Comparison of ENCODE assay signal across 9 mouse cellular contexts in genomic region chr13:43094365-43094764, GRCm38 (mm10).
DNase-seq lines count a peak whose midpoint lies in the region; ATAC-seq and TF ChIP-seq lines count a peak whose summit lies in the region.
"Had no signal": no experiment of that assay in that cellular context is flagged by ENCODE, and none has a peak within 500 bp of the region (broad histone marks: within the 10 kb centered on the region; RNA-seq: fewer than 3 reads in every experiment).

No protein-coding gene starts in this region.

- H3K36me3 ChIP-seq in heart, embryonic 14.5 days (ENCODE audit: control insufficient read depth, insufficient read depth, low read length), result no peaks in the 10 kb centered on the region
- H3K36me3 ChIP-seq in limb, embryonic 11.5 days (ENCODE audit: control insufficient read depth, insufficient read depth, low read length), result no peaks in the 10 kb centered on the region

- 40% methylated on average over 7 of the region's 7 CpGs for WGBS in heart, embryonic 14.5 days
- WGBS in limb, embryonic 11.5 days, result 57% methylated on average over 7 of the region's 7 CpGs

- peaks cover 2 to 10% of the 10 kb centered on the region in 2 experiments for H3K4me1 ChIP-seq in heart, embryonic 14.5 days (ENCODE audit: control insufficient read depth in 2 of 2, insufficient read depth in 2 of 2, low read length in 2 of 2)
- no peaks in the 10 kb centered on the region for H3K4me1 ChIP-seq in limb, embryonic 11.5 days (ENCODE audit: control insufficient read depth, insufficient read depth, low read length)

- intact Hi-C loops in left cerebral cortex, postnatal 14 days (cut with DNase I), result loop anchor here (5.0 kb wide), 1 partner anchor 257 kb away; no protein-coding TSS in a partner anchor
- intact Hi-C loops in left cerebral cortex, postnatal 10 days (cut with DNase I), result loop anchor here (10.0 kb wide), 1 partner anchor 260 kb away; no protein-coding TSS in a partner anchor

- H3K27me3 ChIP-seq in Patski, result no peaks in the 10 kb centered on the region
- H3K27me3 ChIP-seq in heart, embryonic 14.5 days (ENCODE audit: control insufficient read depth, insufficient read depth, low read length), result no peaks in the 10 kb centered on the region
- no peaks in the 10 kb centered on the region for H3K27me3 ChIP-seq in limb, embryonic 11.5 days (ENCODE audit: control insufficient read depth, insufficient read depth, low read length)

- no peaks in the 10 kb centered on the region for H3K9me3 ChIP-seq in heart, embryonic 14.5 days (ENCODE audit: control insufficient read depth, low read length)
- H3K9me3 ChIP-seq in limb, embryonic 11.5 days (ENCODE audit: control insufficient read depth, low read length), result no peaks in the 10 kb centered on the region
- H3K9me3 ChIP-seq: megakaryocyte, embryonic 14.5 days had no signal

- peak overlapping the region; percentile 42 for H3K4me2 ChIP-seq in heart, embryonic 14.5 days (ENCODE audit: low read length)
- no peak overlapping the region for H3K4me2 ChIP-seq in limb, embryonic 11.5 days (ENCODE audit: low read depth, severe bottlenecking)

- in situ Hi-C loops in Patski (cut with MboI; ENCODE audit: low pct_unique_long_range_greater_than_20kb), result no loop called here

- POLR2A ChIA-PET in Patski (lab: Charles Lee), result interaction anchor here (0.5 to 0.6 kb wide), 2 partner anchors 19 to 813 kb away, joined by 3 read pairs; no protein-coding TSS in a partner anchor

- peak; percentile 54 to 58 for DNase-seq in left cerebral cortex, postnatal 14 days (ENCODE audit: low spot score in 2 of 2)
- DNase-seq in left cerebral cortex, postnatal 10 days (ENCODE audit: extremely low spot score in 1 of 2, low spot score in 2 of 2), result no peak
- DNase-seq in Patski (ENCODE audit: low read depth, low spot score), result no peak
- DNase-seq in cerebellum, postnatal 10 days, result peak; percentile 81 to 86
- peak; percentile 62 for DNase-seq in limb, embryonic 11.5 days (ENCODE audit: low spot score)
- peak; percentile 24 for DNase-seq in right cerebral cortex, postnatal 14 days
- DNase-seq in gastrocnemius, postnatal 25 days, result no peak

- TF ChIP-seq CTCF in Patski (IDR thresholded peaks at IDR 0.05), result peak; percentile 76

- no peak overlapping the region for H3K27ac ChIP-seq in heart, embryonic 14.5 days (replicated peaks in 1 of 2; ENCODE audit: control insufficient read depth in 1 of 2, insufficient read depth in 1 of 2, low read depth in 2 of 2, low read length in 2 of 2)
- H3K27ac ChIP-seq in limb, embryonic 11.5 days (replicated peaks; ENCODE audit: low read depth, low read length), result no peak overlapping the region

- CTCF ChIA-PET in Patski (lab: Charles Lee), result interaction anchor here (0.7 to 1.6 kb wide), 3 partner anchors 9 to 259 kb away, joined by 3 to 5 read pairs (median 5); no protein-coding TSS in a partner anchor

- no peak overlapping the region for H3K4me3 ChIP-seq in heart, embryonic 14.5 days (ENCODE audit: control insufficient read depth in 1 of 2, insufficient read depth in 1 of 2, low read depth in 1 of 2, low read length in 2 of 2)
- no peak overlapping the region for H3K4me3 ChIP-seq in limb, embryonic 11.5 days (ENCODE audit: low read depth, low read length)

- no peak for ATAC-seq in Patski
- ATAC-seq in heart, embryonic 14.5 days (ENCODE audit: insufficient number of reproducible peaks, insufficient read depth, low FRiP score, low read depth), result no peak
- ATAC-seq in limb, embryonic 11.5 days (ENCODE audit: insufficient number of reproducible peaks, low FRiP score, low TSS enrichment, low read depth), result no peak

- no peak overlapping the region for H3K9ac ChIP-seq in heart, embryonic 14.5 days (ENCODE audit: low read length)
- no peak overlapping the region for H3K9ac ChIP-seq in limb, embryonic 11.5 days (ENCODE audit: low read length)

Comparison
In these comparisons a context has a peak if more than half of its experiments do, and no peak if none do; other contexts are left out.
1. DNase-seq: peak in left cerebral cortex, postnatal 14 days (2 of 2), cerebellum, postnatal 10 days (2 of 2), limb, embryonic 11.5 days (single experiment) and right cerebral cortex, postnatal 14 days (single experiment); none in left cerebral cortex, postnatal 10 days (0 of 2), Patski (single experiment) and gastrocnemius, postnatal 25 days (single experiment).